Mouse (Mus musculus): ENCODE results near the gene Macrod2.

Macrod2 gene

DNA sequence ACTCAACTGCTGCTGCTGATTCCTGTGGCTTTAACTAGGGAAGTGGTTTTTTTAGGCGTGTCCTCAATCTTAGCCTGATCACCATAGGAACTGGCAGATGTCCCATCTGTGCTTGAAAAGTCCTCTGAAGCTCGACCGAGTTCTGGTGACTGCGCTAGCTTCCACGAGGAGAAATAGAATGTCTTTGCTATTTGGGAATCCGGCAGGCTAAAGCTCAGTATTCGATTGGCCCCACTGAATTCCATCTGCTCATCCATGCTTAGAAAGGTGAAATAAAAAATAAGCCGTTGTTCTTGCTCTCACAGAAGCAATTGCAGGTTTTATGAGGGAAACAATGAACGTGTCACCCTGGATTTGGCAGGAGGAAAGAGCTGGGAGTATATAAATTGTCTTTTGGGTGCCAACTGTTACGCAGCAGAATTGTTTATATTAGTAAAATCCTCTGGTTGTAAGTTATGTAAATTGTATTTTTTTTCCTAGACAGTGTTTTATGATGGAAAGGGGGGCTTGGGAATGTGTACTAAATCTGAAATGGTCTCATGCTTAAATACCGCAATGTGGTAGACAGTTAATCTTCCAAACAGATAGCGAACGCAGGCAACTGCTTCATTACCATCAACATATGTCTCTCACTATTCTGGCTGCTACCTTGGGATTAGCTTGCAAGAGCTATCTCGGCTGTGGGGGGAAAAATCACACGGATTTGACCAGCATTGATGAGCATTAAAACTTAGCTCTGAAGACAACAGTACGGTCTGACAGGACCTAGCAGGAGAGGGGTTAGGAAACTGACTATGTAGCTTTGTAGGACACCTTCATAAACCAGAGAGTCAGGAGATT, 1039.8 kb downstream of the Macrod2 start:
- intact Hi-C loops (cut with DNase I), result no loop called here

- intact Hi-C loops (cut with DNase I), result no loop called here
Observed at GRCm38 (mm10) chr2:141441896-141442295, 1046.8 kb downstream of the Macrod2 start.

- intact Hi-C loops (cut with DNase I), result no loop called here
Observed at GRCm38 (mm10) chr2:141449078-141449680, 1054.1 kb downstream of the Macrod2 start.

DNA sequence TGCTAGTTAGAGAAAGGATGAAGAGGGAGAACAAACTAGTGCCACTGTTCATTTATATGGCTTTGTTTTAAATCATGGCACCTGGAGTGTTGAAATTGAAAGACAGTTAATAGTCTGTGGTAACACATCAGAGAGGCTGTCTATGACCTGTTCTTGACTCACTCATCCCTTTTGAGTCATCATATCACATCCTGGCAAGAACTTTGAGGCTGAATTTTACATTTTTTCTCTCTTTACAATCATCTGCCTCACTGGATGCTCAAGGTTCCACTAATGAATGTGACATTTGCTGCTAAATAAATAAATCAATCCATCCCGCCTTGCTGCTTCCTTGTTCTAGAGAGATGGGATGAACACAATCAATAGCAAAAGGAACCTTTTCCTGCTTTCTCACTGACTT, 1068.8 kb downstream of the Macrod2 start:
- intact Hi-C loops (cut with DNase I), result no loop called here

DNA sequence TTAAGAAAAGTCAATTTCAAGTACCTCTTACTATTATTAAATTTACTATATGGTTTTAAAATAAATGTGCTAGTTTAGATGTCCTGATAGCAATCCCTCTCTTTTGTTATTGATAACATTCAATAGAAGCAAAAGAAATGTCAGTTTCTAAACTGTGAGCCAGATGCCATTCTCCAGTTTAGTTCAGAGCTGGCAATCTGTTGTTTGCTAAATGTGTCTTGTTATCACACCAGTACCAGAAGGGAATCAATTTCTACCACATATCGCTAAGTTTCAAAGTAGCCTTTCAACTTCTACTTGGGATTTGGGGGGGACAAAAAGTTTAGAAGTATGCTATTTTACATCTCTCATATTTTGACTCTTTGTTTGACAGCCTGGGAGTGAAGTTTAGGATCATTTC, 1077.7 kb downstream of the Macrod2 start:
- intact Hi-C loops (cut with DNase I), result no loop called here

DNA sequence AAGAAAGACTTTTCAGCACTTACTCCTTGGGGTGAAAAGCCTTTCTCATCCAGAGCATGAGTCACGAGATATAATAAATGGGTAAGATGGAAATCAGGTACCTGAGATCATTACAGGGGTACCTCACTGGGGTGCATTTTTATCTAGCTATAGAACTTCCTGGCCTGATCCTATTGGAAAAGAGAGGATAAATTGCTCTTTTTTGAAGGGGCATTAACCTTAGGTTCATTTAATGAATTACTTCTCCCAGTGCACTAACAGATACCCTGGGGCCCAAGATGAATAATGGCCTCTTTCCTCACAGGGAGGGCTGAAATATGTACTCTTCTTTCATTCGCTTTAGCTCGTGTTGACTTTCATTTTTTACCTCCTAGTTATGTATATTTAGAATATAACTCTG, 1082.5 kb downstream of the Macrod2 start:
- intact Hi-C loops (cut with DNase I), result no loop called here

- intact Hi-C loops (cut with DNase I), result no loop called here
Observed at GRCm38 (mm10) chr2:141490518-141490917, 1095.4 kb downstream of the Macrod2 start.

DNA sequence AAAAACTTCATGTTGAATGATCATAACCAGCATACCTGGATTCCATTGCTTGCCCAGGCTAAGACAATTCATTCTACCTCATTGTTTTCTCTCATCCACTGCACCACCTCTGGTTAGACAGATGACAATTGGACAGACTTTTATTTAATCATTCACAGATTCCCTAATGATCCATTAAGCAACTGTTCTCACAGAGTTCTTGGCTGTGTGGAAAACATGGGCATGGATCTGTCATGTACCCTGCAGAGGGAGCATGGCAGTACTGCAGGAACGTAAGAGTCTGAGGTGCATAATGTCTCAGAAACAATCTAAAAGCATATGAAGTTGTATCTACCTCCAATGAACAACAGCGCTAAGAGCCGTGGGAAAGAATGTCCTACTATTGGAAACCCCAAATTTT, 1110.3 kb downstream of the Macrod2 start:
- intact Hi-C loops (cut with DNase I), result no loop called here

GRCm38 (mm10) chr2:141507929-141508897, 1113.1 kb downstream of the Macrod2 start:
- intact Hi-C loops (cut with DNase I), result no loop called here

GRCm38 (mm10) chr2:141514976-141515375, 1119.9 kb downstream of the Macrod2 start:
- intact Hi-C loops (cut with DNase I), result no loop called here

- intact Hi-C loops (cut with DNase I), result no loop called here
Observed at GRCm38 (mm10) chr2:141522081-141522480, 1127.0 kb downstream of the Macrod2 start.

DNA sequence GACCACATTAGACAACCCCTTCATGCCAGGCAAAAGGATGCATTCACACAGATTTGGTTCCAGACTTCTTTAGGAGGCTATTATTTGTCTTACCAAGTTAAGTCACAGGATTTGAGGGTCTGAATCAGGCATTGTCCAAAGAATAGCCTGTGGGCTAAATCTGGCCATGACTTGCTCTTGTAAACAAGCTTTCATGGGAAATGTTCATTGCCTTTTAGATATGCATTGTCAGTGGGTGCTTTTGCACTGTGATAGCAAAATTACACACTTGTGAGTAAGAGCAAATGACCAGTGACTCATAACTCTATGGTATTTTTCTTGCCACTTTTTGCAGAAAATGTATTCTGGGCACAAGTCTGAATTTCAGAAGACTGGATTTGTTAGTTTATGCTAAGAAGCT, 1150.8 kb downstream of the Macrod2 start:
- intact Hi-C loops (cut with DNase I), result no loop called here

DNA sequence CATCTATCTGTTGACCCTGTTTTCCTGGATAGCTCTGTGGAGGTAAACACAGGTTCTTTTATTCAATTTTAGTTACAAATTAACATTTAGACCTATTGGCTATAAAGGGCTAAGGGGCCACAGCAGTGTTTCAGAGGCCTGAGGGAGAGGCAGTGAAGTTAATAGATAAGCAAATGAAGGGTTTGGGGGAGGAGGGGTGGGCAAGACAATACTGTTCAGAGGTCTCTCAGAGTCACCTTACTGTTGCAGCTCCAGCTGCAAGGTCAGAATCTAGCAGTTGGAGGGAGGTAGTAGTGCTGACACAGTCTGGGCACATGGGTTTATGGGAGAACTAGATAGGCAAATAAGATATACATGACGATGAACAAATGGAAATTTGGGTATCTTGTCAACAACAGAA, 1156.6 kb downstream of the Macrod2 start:
- intact Hi-C loops (cut with DNase I), result no loop called here

- intact Hi-C loops (cut with DNase I), result no loop called here
Observed at GRCm38 (mm10) chr2:141556747-141557146, 1161.6 kb downstream of the Macrod2 start.

- intact Hi-C loops (cut with DNase I), result no loop called here
Observed at GRCm38 (mm10) chr2:141558242-141558827, 1163.2 kb downstream of the Macrod2 start.

DNA sequence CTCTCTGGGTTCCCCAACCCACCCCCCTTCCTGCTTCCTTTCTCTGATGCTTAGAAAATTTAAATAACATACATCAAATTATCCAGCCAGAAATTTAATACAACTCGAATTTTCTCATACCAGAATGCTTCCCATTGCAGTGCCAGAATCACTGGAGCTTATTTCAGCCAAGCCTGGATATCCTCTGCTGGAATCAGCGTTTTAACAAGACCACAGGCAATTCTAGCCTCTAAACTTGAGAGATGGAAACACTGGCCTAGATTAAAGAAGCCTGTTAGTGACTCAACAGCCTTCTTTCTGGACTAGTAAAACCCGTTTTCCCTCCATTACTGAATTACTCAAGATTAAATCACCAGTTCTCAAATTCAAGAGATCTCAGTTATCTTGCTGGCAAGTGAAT, 1170.9 kb downstream of the Macrod2 start:
- intact Hi-C loops (cut with DNase I), result no loop called here

- intact Hi-C loops (cut with DNase I), result no loop called here
Observed at GRCm38 (mm10) chr2:141571360-141571759, 1176.3 kb downstream of the Macrod2 start.

GRCm38 (mm10) chr2:141578206-141578605, 1183.1 kb downstream of the Macrod2 start:
- intact Hi-C loops (cut with DNase I), result no loop called here

GRCm38 (mm10) chr2:141582431-141582830, 1187.3 kb downstream of the Macrod2 start:
- intact Hi-C loops (cut with DNase I), result no loop called here

- intact Hi-C loops (cut with DNase I), result no loop called here
Observed at GRCm38 (mm10) chr2:141582933-141583332, 1187.8 kb downstream of the Macrod2 start.

DNA sequence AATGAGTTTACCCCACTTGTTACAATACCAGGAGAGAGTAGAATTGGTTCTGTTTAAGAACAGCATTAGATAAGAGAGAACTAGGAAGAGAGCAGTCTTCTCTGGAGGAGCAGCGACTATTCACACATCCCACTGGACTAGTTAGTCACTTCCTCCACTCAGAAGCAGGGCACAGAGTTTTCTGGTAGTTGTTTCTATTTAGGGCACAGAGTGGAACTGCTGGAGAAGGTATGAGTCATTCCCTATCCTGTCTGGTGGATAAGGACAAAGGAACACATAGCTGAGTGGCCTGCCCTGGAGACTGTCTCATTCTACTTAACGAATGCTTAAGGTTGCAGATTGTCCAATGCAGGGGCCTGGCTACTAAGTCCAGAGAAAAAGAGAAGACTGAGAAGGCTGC, 1192.2 kb downstream of the Macrod2 start:
- intact Hi-C loops (cut with DNase I), result no loop called here

All from adrenal gland (tissue).